Mouse (Mus musculus) heart, adult 2 months (tissue): ENCODE data around the gene Treml1. TPM values are rescaled to one million over a fixed set of nuclear protein-coding genes. Genes with fewer than 3 reads are reported as not detected.
"Not testable (repeated sequence)": the region's sequence is repeated elsewhere in the genome, so short reads cannot be mapped to it uniquely, and the experiment has no call there.

Source experiments
- DNase-seq, 2 experiments: peaks; one replicate each; pipeline ENCODE4 v3.0.0; 2021
- H3K27ac ChIP-seq: fragments of 200-600 bp; 2 replicates; pipeline ENCODE4 v1.8.1; 2022
- H3K27me3 ChIP-seq: fragments of 200-500 bp; 2 replicates; pipeline ENCODE4 v1.6.1; 2012; ENCODE audit warnings: mild to moderate bottlenecking, low read length, inconsistent platforms, mixed read lengths; ENCODE audit not compliant: control insufficient read depth, insufficient read depth
- H3K36me3 ChIP-seq: fragments of 200-500 bp; 2 replicates; pipeline ENCODE4 v1.6.1; 2012; ENCODE audit warnings: low read length, inconsistent platforms; ENCODE audit not compliant: control insufficient read depth, insufficient read depth
- H3K4me1 ChIP-seq: fragments of 200-500 bp; 2 replicates; pipeline ENCODE4 v1.6.1; 2011; ENCODE audit warnings: low read length; ENCODE audit not compliant: control insufficient read depth, insufficient read depth
- H3K4me3 ChIP-seq: fragments of 200-600 bp; 2 replicates; pipeline ENCODE4 v1.8.1; 2022
- H3K79me2 ChIP-seq: fragments of 200-500 bp; replicated peaks from 2 replicates; pipeline ENCODE4 v1.6.1; 2012; ENCODE audit warnings: mild to moderate bottlenecking, inconsistent platforms, low read length, moderate library complexity, mixed read lengths; ENCODE audit not compliant: control insufficient read depth, insufficient read depth
- H3K9ac ChIP-seq: fragments of 200-500 bp; 2 replicates; pipeline ENCODE4 v1.6.1; 2012; ENCODE audit warnings: low read depth, mild to moderate bottlenecking, control low read depth, inconsistent platforms, low read length, mixed read lengths
- CTCF ChIP-seq: fragments of 200-600 bp; IDR thresholded peaks from 2 replicates; pipeline ENCODE4 v1.8.1; 2022; ENCODE audit warnings: antibody characterized with exemption, mild to moderate bottlenecking, moderate library complexity
- EP300 ChIP-seq: fragments of 200-500 bp; IDR thresholded peaks from 2 replicates; pipeline ENCODE4 v1.6.1; 2011; ENCODE audit warnings: low read depth, low read length, control low read depth; ENCODE audit not compliant: insufficient read depth
- POLR2A ChIP-seq: fragments of 200-500 bp; IDR thresholded peaks from 2 replicates; pipeline ENCODE4 v1.6.1; 2011; ENCODE audit warnings: mild to moderate bottlenecking, low read depth, low read length, control low read depth; ENCODE audit not compliant: insufficient read depth
- WGBS: fragments of 180-500 bp; shearing (Covaris S2); methylation state at CpG from one replicate; pipeline ENCODE4 v1.1.7; 2018; 5-methylcytosine and 5-hydroxymethylcytosine counted together
- intact Hi-C: fragments of 180-260 bp; cut with DNase I; formaldehyde crosslinking; loops from one replicate; pipeline ENCODE4 v1.15.1; 2025
- long read RNA-seq: library from polyadenylated mRNA; stranded (forward); transcript quantifications from one replicate; pipeline ENCODE4 v2.0.0, GENCODE M21; 2021
- polyA plus RNA-seq: library from polyadenylated mRNA; depleted of rRNA; stranded (reverse); fragments of >200 nt; gene quantifications from 2 replicates; pipeline ENCODE4 v1.2.3, GENCODE M21; 2012; rRNA removed
- total RNA-seq, 2 experiments: library from RNA; stranded (reverse); gene quantifications; 2 replicates each; pipeline ENCODE4 v1.2.3; 2021

Gene Treml1
- 1 to 10 TPM in 1 of 2 experiments, not detected in 1; 2.4 TPM for total RNA-seq
- 1.3 and 3.5 TPM in 2 replicates for polyA plus RNA-seq
- long read RNA-seq, result 0 reads

DNA sequence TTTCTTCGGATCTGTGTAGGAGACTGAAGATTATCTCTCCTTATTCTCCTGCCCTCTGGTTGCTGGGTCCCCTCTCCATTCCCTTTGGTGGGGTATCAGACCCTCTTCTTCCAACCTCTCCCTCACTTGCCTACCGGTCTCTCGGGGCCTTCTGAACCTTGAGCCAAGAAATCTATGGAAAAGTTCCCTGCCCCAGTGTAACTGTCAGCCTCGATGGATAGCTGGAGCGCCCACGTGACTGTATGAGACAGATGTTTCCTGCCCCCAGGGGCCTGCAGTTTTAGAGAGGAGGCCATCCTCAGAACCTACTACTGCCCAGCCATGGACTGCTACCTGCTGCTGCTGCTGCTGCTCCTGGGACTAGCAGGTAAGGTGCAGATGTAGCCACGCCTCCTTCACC, at the start of gene Treml1:
Treml1 (plus strand) TSS at position 301 of the 400 bp plus-strand sequence.
- H3K4me1 ChIP-seq, result no peaks in the 10 kb centered on the region
- no peak for DNase-seq
- no peak within 1 kb of the TSS for H3K27ac ChIP-seq
- no peak within 1 kb of the TSS for H3K9ac ChIP-seq
- WGBS, result 58% methylated on average over 7 of the region's 7 CpGs
- H3K4me3 ChIP-seq, result no peak within 1 kb of the TSS
- intact Hi-C loops, result no loop called here
- no peaks in the 10 kb centered on the region for H3K27me3 ChIP-seq
- no peak for TF ChIP-seq CTCF
- TF ChIP-seq POLR2A, result no peak
- no peak for TF ChIP-seq EP300
- H3K79me2 ChIP-seq, result no peaks in the 10 kb centered on the region
- no peaks in the 10 kb centered on the region for H3K36me3 ChIP-seq

DNA sequence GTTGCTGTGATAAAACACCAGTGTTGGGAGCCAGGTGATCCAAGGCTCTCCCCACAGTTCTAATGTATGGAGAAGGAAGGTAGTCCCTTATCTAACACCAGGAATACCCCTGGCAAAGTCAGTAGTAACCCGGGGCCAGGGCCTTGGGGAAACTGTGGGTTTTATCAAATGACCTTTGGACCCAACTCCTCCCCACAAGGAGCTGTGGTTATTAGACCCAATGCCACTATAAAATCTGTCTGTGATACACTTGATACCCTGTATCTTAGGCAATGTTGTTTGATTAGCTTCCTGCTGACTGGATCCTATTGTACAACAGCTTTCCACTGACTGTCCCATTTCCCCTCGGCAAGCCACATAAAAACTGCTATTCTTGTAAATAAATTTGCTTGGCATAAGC, 47.6 kb upstream of the Treml1 start:
- WGBS, result 43% methylated on average over 2 of the region's 2 CpGs
- Histone ChIP-seq H3K79me2 (no peaks in the 10 kb centered on the region), H3K4me1 (no peaks in the 10 kb centered on the region), H3K4me3 (no peak overlapping the region), H3K27me3 (no peaks in the 10 kb centered on the region), H3K36me3 (no peaks in the 10 kb centered on the region), H3K9ac (no peak overlapping the region), H3K27ac (no peak overlapping the region)
- no peak for TF ChIP-seq CTCF
- TF ChIP-seq EP300, result no peak
- TF ChIP-seq POLR2A, result no peak
- DNase-seq, result no peak
- intact Hi-C loops, result no loop called here

GRCm38 (mm10) chr17:48315905-48316579, 43.7 kb upstream of the Treml1 start, which contains the start of gene B430306N03Rik:
B430306N03Rik (plus strand) TSS chr17:48316141.
- DNase-seq, H3K9ac ChIP-seq, intact Hi-C loops, H3K79me2 ChIP-seq, H3K4me3 ChIP-seq, H3K27ac ChIP-seq, H3K4me1 ChIP-seq, H3K27me3 ChIP-seq, H3K36me3 ChIP-seq: not testable (repeated sequence)
- 84% methylated on average over 3 of the region's 3 CpGs for WGBS

DNA sequence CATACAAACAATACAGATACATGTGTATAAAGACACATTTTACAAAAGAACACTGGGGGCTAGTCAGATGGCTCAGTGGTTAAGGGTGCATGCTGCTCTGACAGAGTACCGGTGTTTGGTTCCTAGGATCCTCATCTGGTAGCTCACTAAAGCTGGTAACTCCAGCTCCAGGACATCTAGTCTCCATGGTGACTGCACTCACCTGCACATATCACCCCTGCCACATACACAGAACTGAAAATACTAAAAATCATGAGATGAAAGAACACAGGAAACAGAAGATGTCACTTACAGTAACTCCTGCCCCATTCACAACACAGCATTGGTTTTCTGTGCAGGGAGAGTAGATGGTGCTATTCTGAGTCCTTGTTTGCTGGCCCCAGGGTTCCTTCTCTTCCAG, 41.0 kb upstream of the Treml1 start:
- H3K9ac ChIP-seq, result no peak overlapping the region
- no peak for TF ChIP-seq CTCF
- no peak for TF ChIP-seq EP300
- intact Hi-C loops, result no loop called here
- WGBS, result 97% methylated on average over 1 of the region's 1 CpGs
- no peaks in the 10 kb centered on the region for H3K36me3 ChIP-seq
- no peaks in the 10 kb centered on the region for H3K4me1 ChIP-seq
- H3K27ac ChIP-seq, result no peak overlapping the region
- no peak overlapping the region for H3K4me3 ChIP-seq
- DNase-seq, result no peak
- H3K79me2 ChIP-seq, result no peaks in the 10 kb centered on the region
- no peaks in the 10 kb centered on the region for H3K27me3 ChIP-seq

- TF ChIP-seq EP300, result no peak
- TF ChIP-seq CTCF, result no peak
- TF ChIP-seq POLR2A, result no peak
- H3K4me1 ChIP-seq, result no peaks in the 10 kb centered on the region
- intact Hi-C loops, result no loop called here
- no peaks in the 10 kb centered on the region for H3K27me3 ChIP-seq
- H3K9ac ChIP-seq, result no peak overlapping the region
- 59% methylated on average over 2 of the region's 2 CpGs for WGBS
- DNase-seq, result no peak
- H3K27ac ChIP-seq, result no peak overlapping the region
- H3K79me2 ChIP-seq, result no peaks in the 10 kb centered on the region
- no peak overlapping the region for H3K4me3 ChIP-seq
- H3K36me3 ChIP-seq, result no peaks in the 10 kb centered on the region
Measured at GRCm38 (mm10) chr17:48321279-48321678, 38.4 kb upstream of the Treml1 start.

GRCm38 (mm10) chr17:48323236-48323635, 36.5 kb upstream of the Treml1 start:
- H3K27ac ChIP-seq, result no peak overlapping the region
- H3K36me3 ChIP-seq, result no peaks in the 10 kb centered on the region
- H3K27me3 ChIP-seq, result no peaks in the 10 kb centered on the region
- intact Hi-C loops, result no loop called here
- H3K4me1 ChIP-seq, result no peaks in the 10 kb centered on the region
- no peak overlapping the region for H3K9ac ChIP-seq
- H3K79me2 ChIP-seq, result no peaks in the 10 kb centered on the region
- TF ChIP-seq CTCF (no peak), EP300 (no peak), POLR2A (no peak)
- no peak overlapping the region for H3K4me3 ChIP-seq
- 69% methylated on average over 3 of the region's 3 CpGs for WGBS
- no peak for DNase-seq
